Mouse (Mus musculus) testis, postnatal 14 days (tissue): ENCODE measurements around the gene Olfr58.
"Not testable (repeated sequence)": the region's sequence is repeated elsewhere in the genome, so short reads cannot be mapped to it uniquely, and the experiment has no call there.

Source experiments
- DNase-seq: peaks from one replicate; pipeline ENCODE4 v3.0.0; 2021; ENCODE audit warnings: low spot score

The Olfr58 gene

DNA sequence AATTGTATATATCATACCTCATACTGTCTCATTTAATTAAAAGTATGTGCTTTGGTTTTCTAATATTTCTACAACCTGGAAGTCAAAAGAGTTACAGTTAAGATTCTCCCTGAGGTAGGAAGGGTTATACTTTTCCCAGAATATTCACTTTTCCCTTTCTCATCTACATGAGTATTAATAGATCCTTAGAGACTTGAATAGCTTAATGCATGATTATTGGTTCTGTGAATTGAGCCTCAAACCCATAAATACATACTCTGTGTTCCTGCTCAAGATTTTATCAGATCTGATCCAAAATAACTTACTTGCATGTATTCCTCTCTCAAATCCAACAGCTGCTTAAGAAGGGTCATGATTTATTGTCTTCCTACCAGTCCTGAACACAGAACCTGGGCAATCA lies at the start of gene Olfr58:
Gene Olfr58 (plus strand): TSS at position 301 of the 400 bp plus-strand sequence.
- no peak for DNase-seq

DNA sequence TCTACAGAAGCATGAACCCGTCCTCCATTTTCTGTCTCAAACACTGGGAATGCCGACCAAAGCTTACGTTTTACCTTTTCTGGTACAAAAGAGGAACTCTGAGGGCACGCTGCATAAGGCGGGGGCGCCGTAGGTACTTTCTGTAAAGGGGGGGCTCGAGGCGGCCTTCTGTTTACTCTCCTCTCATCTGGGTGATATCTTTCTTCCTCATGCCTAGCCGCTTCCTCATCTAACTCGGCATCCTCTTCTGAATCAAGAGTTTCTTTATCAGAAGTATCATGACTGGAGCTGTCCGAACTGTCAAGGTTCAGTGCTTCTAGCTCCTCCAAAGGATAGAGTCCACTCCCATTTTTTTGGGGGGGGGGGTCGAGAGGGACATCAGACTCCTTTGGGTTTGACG lies 10.9 kb upstream of the Olfr58 start:
- no peak for DNase-seq

GRCm38 (mm10) chr9:19769701-19770100 lies 10.4 kb upstream of the Olfr58 start:
- no peak for DNase-seq

- DNase-seq: no peak
Observed at GRCm38 (mm10) chr9:19803000-19803399, 22.9 kb downstream of the Olfr58 start.

GRCm38 (mm10) chr9:19804606-19805005 lies 24.5 kb downstream of the Olfr58 start, which contains the start of gene Olfr859:
TSS of gene Olfr859 (plus strand) at chr9:19804906.
- DNase-seq: not testable (repeated sequence)
